Mouse (Mus musculus): Measurements from ENCODE around the gene Mettl18. TPM values are rescaled to one million over a fixed set of nuclear protein-coding genes. Genes with fewer than 3 reads are reported as not detected.
"Not testable (repeated sequence)": the region's sequence is repeated elsewhere in the genome, so short reads cannot be mapped to it uniquely, and the experiment has no call there.

The Mettl18 gene
- total and polyA plus RNA-seq, 2 experiments from 2014 or later = 2.2 to 6.3 TPM

DNA sequence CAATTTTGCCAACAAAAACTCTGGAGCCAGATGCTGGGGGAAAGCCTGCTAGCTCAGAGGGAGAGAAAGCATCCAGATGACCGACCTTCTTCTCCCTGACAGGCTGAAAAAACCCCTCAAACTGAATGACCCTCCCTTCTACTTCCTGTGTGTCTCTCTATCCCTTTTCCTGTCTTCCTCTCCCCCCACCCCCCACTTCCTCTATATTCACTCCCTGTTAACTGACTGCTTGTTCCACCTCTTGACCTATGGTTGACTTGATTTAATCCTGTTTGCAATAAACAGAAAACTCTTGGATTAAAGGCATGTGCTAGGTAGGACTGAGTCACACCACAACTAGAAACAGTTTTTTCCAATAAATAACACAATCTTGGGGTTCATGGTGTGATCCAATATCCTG lies 19.9 kb downstream of the Mettl18 start:
- Histone ChIP-seq H3K27ac (no peak overlapping the region), H3K9me3 (ENCODE audit: low read length) (no peaks in the 10 kb centered on the region), H3K4me1 (ENCODE audit: insufficient read depth, low read length) (no peaks in the 10 kb centered on the region), H3K4me3 (ENCODE audit: low read length) (no peak overlapping the region), H3K4me2 (ENCODE audit: low read depth, low read length) (no peak overlapping the region), H3K9ac (replicated peaks; ENCODE audit: low read length) (no peak overlapping the region), H3K27me3 (ENCODE audit: insufficient read depth, low read length) (no peaks in the 10 kb centered on the region), H3K36me3 (ENCODE audit: insufficient read depth, low read length) (no peaks in the 10 kb centered on the region)
- WGBS = 85% methylated on average over 1 of the region's 1 CpGs
- DNase-seq (ENCODE audit: low spot score) (no peak), ATAC-seq (no peak)
- no peak for TF ChIP-seq CTCF (IDR thresholded peaks at IDR 0.05; ENCODE audit: low read depth)

DNA sequence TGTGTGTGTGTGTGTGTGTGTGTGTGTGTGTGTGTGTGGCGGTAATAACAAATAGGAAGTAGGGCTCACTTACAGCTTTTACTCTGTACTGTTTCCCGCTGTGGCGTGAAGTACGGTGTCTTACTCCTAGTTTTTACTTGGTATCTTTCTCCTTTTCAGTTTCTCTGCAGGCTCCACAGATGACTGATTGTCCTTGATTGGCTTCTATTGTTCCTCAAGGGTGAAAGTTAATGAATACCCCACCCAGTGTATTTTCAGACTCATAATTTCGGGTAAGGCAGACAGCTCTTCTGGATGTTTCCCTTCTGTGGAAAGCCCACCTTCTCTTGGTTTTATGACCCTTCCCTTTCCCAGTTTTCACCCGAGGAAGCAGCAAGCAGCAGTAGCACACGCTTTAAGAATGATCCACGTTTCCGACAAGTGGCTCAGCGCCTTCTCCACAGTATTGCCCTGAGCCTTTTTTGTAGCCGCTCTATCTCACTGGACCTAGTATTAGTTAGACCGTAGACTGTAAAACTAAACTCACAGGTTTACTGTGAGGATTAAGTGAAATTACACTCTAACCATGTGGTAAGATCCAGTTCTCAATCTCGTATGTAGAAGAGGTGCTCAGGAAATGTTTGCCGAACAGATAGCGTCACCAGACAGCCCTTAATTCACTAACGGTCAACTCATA lies 23.7 kb downstream of the Mettl18 start:
- no peak for DNase-seq (ENCODE audit: low spot score)

DNA sequence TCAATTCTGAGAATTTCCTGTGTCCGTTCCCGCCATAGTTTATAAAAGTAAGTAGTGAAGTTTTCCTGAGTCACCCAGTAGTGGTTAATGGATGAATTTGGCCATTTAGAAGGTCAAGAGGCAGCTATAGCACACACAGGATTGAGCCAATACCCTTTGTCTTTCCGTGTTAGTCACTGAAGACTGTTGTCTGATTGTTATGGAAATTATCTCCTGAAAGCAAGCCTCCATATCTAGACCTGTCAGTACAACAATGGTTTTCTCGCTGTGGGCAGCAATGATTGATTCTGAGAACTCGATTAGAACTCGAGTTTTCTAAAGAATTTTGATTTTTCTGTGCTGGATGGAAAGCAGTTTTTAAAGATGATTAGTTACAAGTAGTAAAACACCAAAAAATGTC lies 25.1 kb downstream of the Mettl18 start:
- no peak for TF ChIP-seq CTCF (IDR thresholded peaks at IDR 0.05; ENCODE audit: low read depth)
- H3K9me3 ChIP-seq (ENCODE audit: low read length) = no peaks in the 10 kb centered on the region
- H3K36me3 ChIP-seq (ENCODE audit: insufficient read depth, low read length) = no peaks in the 10 kb centered on the region
- H3K9ac ChIP-seq (replicated peaks; ENCODE audit: low read length) = no peak overlapping the region
- H3K4me1 ChIP-seq (ENCODE audit: insufficient read depth, low read length) = no peaks in the 10 kb centered on the region
- ATAC-seq (no peak), DNase-seq (ENCODE audit: low spot score) (no peak)
- no peaks in the 10 kb centered on the region for H3K27me3 ChIP-seq (ENCODE audit: insufficient read depth, low read length)
- no peak overlapping the region for H3K27ac ChIP-seq
- no peak overlapping the region for H3K4me3 ChIP-seq (ENCODE audit: low read length)
- 21% methylated on average over 6 of the region's 6 CpGs for WGBS
- H3K4me2 ChIP-seq (ENCODE audit: low read depth, low read length) = no peak overlapping the region

More for the DNA sequence above, 23.7 kb downstream of the Mettl18 start:
- H3K4me1 ChIP-seq (ENCODE audit: insufficient read depth, low read length) = no peaks in the 10 kb centered on the region
- TF ChIP-seq CTCF (IDR thresholded peaks at IDR 0.05; ENCODE audit: low read depth) = no peak
- no peak overlapping the region for H3K4me3 ChIP-seq (ENCODE audit: low read length)
- no peaks in the 10 kb centered on the region for H3K27me3 ChIP-seq (ENCODE audit: insufficient read depth, low read length)
- WGBS = 80% methylated on average over 16 of the region's 16 CpGs
- H3K9ac ChIP-seq (replicated peaks; ENCODE audit: low read length) = no peak overlapping the region
- no peak overlapping the region for H3K4me2 ChIP-seq (ENCODE audit: low read depth, low read length)
- H3K27ac ChIP-seq = no peak overlapping the region
- H3K36me3 ChIP-seq (ENCODE audit: insufficient read depth, low read length) = no peaks in the 10 kb centered on the region
- ATAC-seq = no peak
- H3K9me3 ChIP-seq (ENCODE audit: low read length) = no peaks in the 10 kb centered on the region

DNA sequence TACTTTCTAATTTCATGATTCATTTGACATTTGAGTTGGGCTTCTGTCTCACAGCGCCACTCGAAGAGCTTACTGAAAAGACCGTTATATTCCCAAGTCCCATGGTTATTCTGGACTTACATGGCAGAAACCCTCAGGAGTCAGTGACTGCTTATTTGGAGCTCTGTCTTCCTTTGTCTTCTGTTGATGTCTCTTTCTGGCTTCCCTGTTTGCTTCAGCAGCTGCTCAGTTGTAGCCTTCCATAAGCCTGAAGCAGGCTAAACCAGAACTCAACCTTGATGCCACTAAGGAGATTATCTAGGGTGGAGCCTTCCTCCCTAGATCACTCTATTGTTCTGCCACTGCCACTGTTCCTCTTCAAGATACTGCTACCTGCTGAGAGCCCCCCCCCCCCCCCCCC lies 26.1 kb downstream of the Mettl18 start:
- not testable (repeated sequence) for ATAC-seq; H3K36me3 ChIP-seq (ENCODE audit: insufficient read depth, low read length); H3K4me3 ChIP-seq (ENCODE audit: low read length); H3K9ac ChIP-seq (replicated peaks; ENCODE audit: low read length); H3K27me3 ChIP-seq (ENCODE audit: insufficient read depth, low read length); DNase-seq (ENCODE audit: low spot score); H3K27ac ChIP-seq; H3K4me2 ChIP-seq (ENCODE audit: low read depth, low read length); H3K4me1 ChIP-seq (ENCODE audit: insufficient read depth, low read length); H3K9me3 ChIP-seq (ENCODE audit: low read length)
- WGBS = 86% methylated on average over 3 of the region's 3 CpGs

DNA sequence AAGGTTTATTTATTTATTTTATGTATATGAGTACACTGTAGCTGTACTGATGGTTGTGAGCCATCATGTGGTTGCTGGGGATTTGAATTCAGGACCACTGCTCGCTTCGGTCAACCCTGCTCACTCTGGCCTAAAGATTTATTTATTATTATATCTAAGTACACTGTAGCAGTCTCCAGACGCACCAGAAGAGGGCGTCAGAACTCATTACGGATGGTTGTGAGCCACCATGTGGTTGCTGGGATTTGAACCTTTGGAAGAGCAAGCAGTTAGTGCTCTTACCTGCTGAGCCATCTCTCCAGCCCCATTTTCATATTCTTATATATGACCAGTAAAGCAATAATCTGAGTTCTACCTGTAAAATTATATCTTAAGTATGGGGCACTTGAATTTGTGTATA lies 27.4 kb downstream of the Mettl18 start:
- not testable (repeated sequence) for H3K27ac ChIP-seq; ATAC-seq; H3K4me1 ChIP-seq (ENCODE audit: insufficient read depth, low read length); H3K9me3 ChIP-seq (ENCODE audit: low read length); DNase-seq (ENCODE audit: low spot score); H3K4me3 ChIP-seq (ENCODE audit: low read length); H3K36me3 ChIP-seq (ENCODE audit: insufficient read depth, low read length); H3K27me3 ChIP-seq (ENCODE audit: insufficient read depth, low read length); H3K4me2 ChIP-seq (ENCODE audit: low read depth, low read length); H3K9ac ChIP-seq (replicated peaks; ENCODE audit: low read length)
- 85% methylated on average over 5 of the region's 5 CpGs for WGBS

DNA sequence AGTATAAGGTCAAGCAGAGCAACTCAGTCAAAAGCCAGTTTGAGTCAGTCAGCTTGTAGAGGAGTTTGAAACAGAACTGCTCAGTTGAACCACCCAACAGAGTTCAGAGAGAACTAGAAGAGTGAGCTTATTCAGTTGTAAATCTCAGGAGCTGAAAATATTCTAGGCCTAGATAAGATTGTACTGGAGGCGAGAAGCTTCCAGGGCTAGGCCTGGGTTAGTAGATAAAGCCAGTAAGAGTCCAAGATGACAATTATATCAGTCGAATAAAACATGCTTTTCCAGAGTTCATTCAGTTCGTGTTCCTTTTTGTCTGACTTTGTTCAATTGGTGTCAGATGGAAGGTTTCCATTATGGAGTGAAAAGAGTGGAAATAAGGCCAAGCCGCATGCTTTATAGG lies 31.0 kb downstream of the Mettl18 start:
- no peak for TF ChIP-seq CTCF (IDR thresholded peaks at IDR 0.05; ENCODE audit: low read depth)
- DNase-seq (ENCODE audit: low spot score) (no peak), ATAC-seq (no peak)
- Histone ChIP-seq H3K27ac (no peak overlapping the region), H3K27me3 (ENCODE audit: insufficient read depth, low read length) (no peaks in the 10 kb centered on the region), H3K9me3 (ENCODE audit: low read length) (no peaks in the 10 kb centered on the region), H3K4me3 (ENCODE audit: low read length) (no peak overlapping the region), H3K4me2 (ENCODE audit: low read depth, low read length) (no peak overlapping the region), H3K9ac (replicated peaks; ENCODE audit: low read length) (no peak overlapping the region), H3K36me3 (ENCODE audit: insufficient read depth, low read length) (no peaks in the 10 kb centered on the region), H3K4me1 (ENCODE audit: insufficient read depth, low read length) (no peaks in the 10 kb centered on the region)
- WGBS = 87% methylated on average over 4 of the region's 4 CpGs

DNA sequence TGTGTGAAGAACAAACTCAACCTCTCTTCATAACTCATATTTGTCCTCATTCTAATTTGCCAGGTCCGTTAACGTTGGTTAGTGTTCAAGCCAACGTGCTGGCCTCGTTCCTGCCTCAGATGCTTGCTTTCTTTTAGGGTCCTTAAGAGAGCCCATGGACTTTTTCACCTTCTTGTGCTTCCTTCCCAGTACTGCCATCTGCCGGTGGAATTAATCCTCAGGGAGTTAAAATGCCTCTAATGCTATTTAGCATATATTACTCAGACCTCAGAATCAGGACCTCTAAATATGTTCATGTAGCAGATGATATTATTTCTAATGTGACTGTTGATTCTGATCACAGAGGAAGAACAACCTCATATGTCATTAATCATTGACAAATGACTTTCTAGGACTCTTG lies 32.7 kb downstream of the Mettl18 start:
- DNase-seq (ENCODE audit: low spot score) = no peak

More for the DNA sequence above, 32.7 kb downstream of the Mettl18 start:
- H3K4me2 ChIP-seq (ENCODE audit: low read depth, low read length) = no peak overlapping the region
- no peak overlapping the region for H3K4me3 ChIP-seq (ENCODE audit: low read length)
- ATAC-seq = no peak
- H3K9me3 ChIP-seq (ENCODE audit: low read length) = no peaks in the 10 kb centered on the region
- no peaks in the 10 kb centered on the region for H3K27me3 ChIP-seq (ENCODE audit: insufficient read depth, low read length)
- WGBS = 61% methylated on average over 5 of the region's 5 CpGs
- TF ChIP-seq CTCF (IDR thresholded peaks at IDR 0.05; ENCODE audit: low read depth) = no peak
- no peaks in the 10 kb centered on the region for H3K36me3 ChIP-seq (ENCODE audit: insufficient read depth, low read length)
- no peak overlapping the region for H3K9ac ChIP-seq (replicated peaks; ENCODE audit: low read length)
- no peaks in the 10 kb centered on the region for H3K4me1 ChIP-seq (ENCODE audit: insufficient read depth, low read length)
- no peak overlapping the region for H3K27ac ChIP-seq
